Mouse (Mus musculus) kidney, embryonic 16.5 days (tissue): Measurements from ENCODE around the gene Olfr67. TPM values are rescaled to one million over a fixed set of nuclear protein-coding genes. Genes with fewer than 3 reads are reported as not detected.
"Not testable (repeated sequence)": the region's sequence is repeated elsewhere in the genome, so short reads cannot be mapped to it uniquely, and the experiment has no call there.

Experiments
- ATAC-seq: fragments of 200-750 bp; cut with Nextera tagmentation; 2 replicates; pipeline ENCODE4 v1.8.0; 2017; ENCODE audit warnings: moderate TSS enrichment; ENCODE audit not compliant: low FRiP score, low TSS enrichment
- H3K27ac ChIP-seq: fragments of 300-500 bp; sonication (generic); 2 replicates; pipeline ENCODE4 v1.5.1; 2014; ENCODE audit warnings: low read length
- H3K27me3 ChIP-seq: fragments of 300-500 bp; sonication (generic); 2 replicates; pipeline ENCODE4 v1.6.1; 2014; ENCODE audit warnings: low read length, control low read depth, mixed read lengths; ENCODE audit not compliant: insufficient read depth
- H3K36me3 ChIP-seq: fragments of 300-500 bp; sonication (generic); 2 replicates; pipeline ENCODE4 v1.6.1; 2014; ENCODE audit warnings: low read length, control low read depth, mixed read lengths; ENCODE audit not compliant: insufficient read depth
- H3K4me1 ChIP-seq: fragments of 300-500 bp; sonication (generic); 2 replicates; pipeline ENCODE4 v1.6.1; 2014; ENCODE audit warnings: low read length, control low read depth, mixed read lengths; ENCODE audit not compliant: insufficient read depth
- H3K4me2 ChIP-seq: fragments of 300-500 bp; sonication (generic); replicated peaks from 2 replicates; pipeline ENCODE4 v1.6.1; 2014; ENCODE audit warnings: low read depth, low read length
- H3K4me3 ChIP-seq: fragments of 300-500 bp; sonication (generic); 2 replicates; pipeline ENCODE4 v1.5.1; 2014; ENCODE audit warnings: mild to moderate bottlenecking, low read length
- H3K9ac ChIP-seq: fragments of 300-500 bp; sonication (generic); replicated peaks from 2 replicates; pipeline ENCODE4 v1.6.1; 2014; ENCODE audit warnings: low read length
- H3K9me3 ChIP-seq: fragments of 300-500 bp; sonication (generic); 2 replicates; pipeline ENCODE4 v1.6.1; 2016; ENCODE audit warnings: low read length, control low read depth
- WGBS: fragments of 180-500 bp; shearing (Covaris S2); extraction: QIAGEN DNeasy Blood & Tissue Kit; methylation state at CpG from one replicate; pipeline ENCODE4 v1.1.7; 2014; 5-methylcytosine and 5-hydroxymethylcytosine counted together
- polyA plus RNA-seq: library from polyadenylated mRNA; unstranded; fragments of >200 nt; fragmentation: Nextera tagmentation; extraction: Ambion mirVana; gene quantifications from 2 replicates; pipeline ENCODE4 v1.2.1, GENCODE M21; 2015

Olfr67 gene
- polyA plus RNA-seq, 1 experiment from 2014 or later: not detected

GRCm38 (mm10) chr7:103777652-103778051 is 14.0 kb downstream of the Olfr67 start:
- ATAC-seq, H3K4me2 ChIP-seq, H3K4me1 ChIP-seq, H3K27me3 ChIP-seq, H3K9ac ChIP-seq, H3K4me3 ChIP-seq, H3K27ac ChIP-seq, H3K36me3 ChIP-seq, H3K9me3 ChIP-seq: not testable (repeated sequence)
- 74% methylated on average over 3 of the region's 4 CpGs for WGBS

GRCm38 (mm10) chr7:103771494-103771893 is 20.1 kb downstream of the Olfr67 start, which contains the start of gene Olfr69:
Gene Olfr69 (minus strand): TSS chr7:103771594.
- Histone ChIP-seq H3K27ac (no peak within 1 kb of the TSS), H3K4me2 (no peak within 1 kb of the TSS)
- WGBS: 73% methylated on average over 2 of the region's 2 CpGs

GRCm38 (mm10) chr7:103767687-103768086 is 23.9 kb downstream of the Olfr67 start:
- not testable (repeated sequence) for H3K4me3 ChIP-seq, H3K9me3 ChIP-seq, H3K36me3 ChIP-seq, H3K4me2 ChIP-seq, ATAC-seq, H3K27ac ChIP-seq, H3K9ac ChIP-seq, H3K4me1 ChIP-seq, H3K27me3 ChIP-seq
- 91% methylated on average over 6 of the region's 6 CpGs for WGBS

More at GRCm38 (mm10) chr7:103771494-103771893, 20.1 kb downstream of the Olfr67 start, which contains the start of gene Olfr69:
- Histone ChIP-seq H3K9ac (no peak within 1 kb of the TSS), H3K27me3 (no peaks in the 10 kb centered on the region), H3K36me3 (no peaks in the 10 kb centered on the region), H3K4me1 (no peaks in the 10 kb centered on the region), H3K9me3 (no peaks in the 10 kb centered on the region), H3K4me3 (no peak within 1 kb of the TSS)
- no peak for ATAC-seq

GRCm38 (mm10) chr7:103762212-103762611 is 29.4 kb downstream of the Olfr67 start:
- 84% methylated on average over 6 of the region's 6 CpGs for WGBS

GRCm38 (mm10) chr7:103757233-103757632 is 34.4 kb downstream of the Olfr67 start, which contains the start of gene Olfr630:
Gene Olfr630 (minus strand): TSS chr7:103757333.
- ATAC-seq: no peak

More at GRCm38 (mm10) chr7:103762212-103762611, 29.4 kb downstream of the Olfr67 start:
- H3K27me3 ChIP-seq, H3K36me3 ChIP-seq, H3K9ac ChIP-seq, H3K4me2 ChIP-seq, H3K27ac ChIP-seq, H3K4me1 ChIP-seq, H3K4me3 ChIP-seq, H3K9me3 ChIP-seq, ATAC-seq: not testable (repeated sequence)

GRCm38 (mm10) chr7:103744843-103745242 is 46.8 kb downstream of the Olfr67 start, which contains the start of gene Olfr629:
Gene Olfr629 (minus strand): TSS chr7:103744943.
- Histone ChIP-seq H3K27ac (no peak within 1 kb of the TSS), H3K4me2 (no peak within 1 kb of the TSS), H3K9ac (no peak within 1 kb of the TSS), H3K9me3 (no peaks in the 10 kb centered on the region), H3K4me1 (no peaks in the 10 kb centered on the region), H3K27me3 (no peaks in the 10 kb centered on the region), H3K36me3 (no peaks in the 10 kb centered on the region), H3K4me3 (no peak within 1 kb of the TSS)
- 84% methylated on average over 2 of the region's 2 CpGs for WGBS
- ATAC-seq: no peak

More at GRCm38 (mm10) chr7:103757233-103757632, 34.4 kb downstream of the Olfr67 start, which contains the start of gene Olfr630:
- Histone ChIP-seq H3K9me3 (no peaks in the 10 kb centered on the region), H3K9ac (no peak within 1 kb of the TSS), H3K4me2 (no peak within 1 kb of the TSS), H3K4me1 (no peaks in the 10 kb centered on the region), H3K27me3 (no peaks in the 10 kb centered on the region), H3K27ac (no peak within 1 kb of the TSS), H3K36me3 (no peaks in the 10 kb centered on the region), H3K4me3 (no peak within 1 kb of the TSS)
- WGBS: 49% methylated on average over 2 of the region's 2 CpGs

Other genes with a start within 250 kb of the Olfr67 start
- not detected in 2 replicates for gene Olfr612, start 249.1 kb downstream of the Olfr67 start, polyA plus RNA-seq
- not detected in 2 replicates for gene Olfr613, start 243.7 kb downstream of the Olfr67 start, polyA plus RNA-seq
- gene Olfr615, start 235.7 kb downstream of the Olfr67 start, polyA plus RNA-seq: not detected in 2 replicates
- gene Olfr616, start 222.7 kb downstream of the Olfr67 start, polyA plus RNA-seq: not detected in 2 replicates
- not detected in 2 replicates for gene Olfr617, start 218.8 kb downstream of the Olfr67 start, polyA plus RNA-seq
- not detected in 2 replicates for gene Olfr618, start 201.7 kb downstream of the Olfr67 start, polyA plus RNA-seq
- not detected in 2 replicates for gene Olfr619, start 191.2 kb downstream of the Olfr67 start, polyA plus RNA-seq
- gene Olfr620, start 179.3 kb downstream of the Olfr67 start, polyA plus RNA-seq: not detected in 2 replicates
- not detected in 2 replicates for gene Olfr622, start 149.1 kb downstream of the Olfr67 start, polyA plus RNA-seq
- gene Olfr623, start 128.1 kb downstream of the Olfr67 start, polyA plus RNA-seq: not detected in 2 replicates
- 0.02 and 0.04 TPM in 2 replicates for gene Olfr624, start 120.6 kb downstream of the Olfr67 start, polyA plus RNA-seq
- not detected in 2 replicates for gene Olfr625-ps1, start 109.1 kb downstream of the Olfr67 start, polyA plus RNA-seq
- gene Olfr243, start 77.2 kb downstream of the Olfr67 start, polyA plus RNA-seq: not detected in 2 replicates
- gene Olfr628, start 61.4 kb downstream of the Olfr67 start, polyA plus RNA-seq: not detected in 2 replicates
- gene Olfr629, start 46.9 kb downstream of the Olfr67 start, polyA plus RNA-seq: not detected in 2 replicates
- gene Olfr630, start 34.5 kb downstream of the Olfr67 start, polyA plus RNA-seq: not detected in 2 replicates
- gene Olfr69, start 20.2 kb downstream of the Olfr67 start, polyA plus RNA-seq: not detected in 2 replicates
- not detected in 2 replicates for gene Olfr68, start 12.1 kb downstream of the Olfr67 start, polyA plus RNA-seq
- gene Hbb-bt, start 22.2 kb upstream of the Olfr67 start, polyA plus RNA-seq: 2,178 and 2,179 TPM in 2 replicates
- gene Hbb-bs, start 36.3 kb upstream of the Olfr67 start, polyA plus RNA-seq: 7,235 and 7,674 TPM in 2 replicates
- not detected in 2 replicates for gene Hbb-bh2, start 48.7 kb upstream of the Olfr67 start, polyA plus RNA-seq
- 0.92 and 1.9 TPM in 2 replicates for gene Hbb-bh1, start 51.3 kb upstream of the Olfr67 start, polyA plus RNA-seq
- gene Hbb-y, start 61.4 kb upstream of the Olfr67 start, polyA plus RNA-seq: 50.5 and 57.1 TPM in 2 replicates
- gene Olfr66, start 94.4 kb upstream of the Olfr67 start, polyA plus RNA-seq: not detected in 2 replicates
- gene Olfr64, start 102.7 kb upstream of the Olfr67 start, polyA plus RNA-seq: not detected in 2 replicates
- gene Olfr65, start 111.7 kb upstream of the Olfr67 start, polyA plus RNA-seq: not detected in 2 replicates
- not detected in 2 replicates for gene Olfr631, start 137.0 kb upstream of the Olfr67 start, polyA plus RNA-seq
- not detected in 2 replicates for gene Olfr632, start 142.5 kb upstream of the Olfr67 start, polyA plus RNA-seq
- not detected in 2 replicates for gene Olfr633, start 152.6 kb upstream of the Olfr67 start, polyA plus RNA-seq
- 0.01 TPM in 2 replicates for gene Olfr635, start 179.3 kb upstream of the Olfr67 start, polyA plus RNA-seq
- not detected in 2 replicates for gene Olfr638, start 206.9 kb upstream of the Olfr67 start, polyA plus RNA-seq
- gene Olfr639, start 225.5 kb upstream of the Olfr67 start, polyA plus RNA-seq: not detected in 2 replicates
- gene Olfr640, start 233.8 kb upstream of the Olfr67 start, polyA plus RNA-seq: not detected in 2 replicates
- gene Olfr641, start 243.6 kb upstream of the Olfr67 start, polyA plus RNA-seq: not detected in 2 replicates